Mouse (Mus musculus) forebrain, embryonic 10.5 days (tissue): ENCODE data around the gene Rassf7. TPM values are rescaled to one million over a fixed set of nuclear protein-coding genes. Genes with fewer than 3 reads are reported as not detected.

Experiments
- DNase-seq: peaks from one replicate; pipeline ENCODE4 v3.0.0-alpha.2; 2017; ENCODE audit warnings: low spot score; ENCODE audit errors: extremely low spot score
- H3K27ac ChIP-seq: fragments of 300-500 bp; sonication (generic); 2 replicates; pipeline ENCODE4 v1.5.1; 2016; ENCODE audit warnings: mild to moderate bottlenecking
- H3K27me3 ChIP-seq: fragments of 300-500 bp; sonication (generic); 2 replicates; pipeline ENCODE4 v1.6.1; 2016; ENCODE audit warnings: mild to moderate bottlenecking; ENCODE audit not compliant: poor library complexity, severe bottlenecking
- H3K36me3 ChIP-seq: fragments of 300-500 bp; sonication (generic); replicated peaks from 2 replicates; pipeline ENCODE4 v1.6.1; 2016; ENCODE audit warnings: mild to moderate bottlenecking, moderate library complexity
- H3K4me1 ChIP-seq: fragments of 300-500 bp; sonication (generic); 2 replicates; pipeline ENCODE4 v1.6.1; 2016
- H3K4me3 ChIP-seq: fragments of 300-500 bp; sonication (generic); 2 replicates; pipeline ENCODE4 v1.5.1; 2016; ENCODE audit warnings: mild to moderate bottlenecking, moderate library complexity
- H3K9me3 ChIP-seq: fragments of 300-500 bp; sonication (generic); 2 replicates; pipeline ENCODE4 v1.6.1; 2016; ENCODE audit warnings: mild to moderate bottlenecking, moderate library complexity
- WGBS: fragments of 180-500 bp; shearing (Covaris S2); methylation state at CpG from one replicate; pipeline ENCODE4 v1.1.7; 2016; 5-methylcytosine and 5-hydroxymethylcytosine counted together
- polyA plus RNA-seq: library from polyadenylated mRNA; unstranded; fragments of >200 nt; fragmentation: Nextera tagmentation; extraction: Ambion mirVana; gene quantifications from 2 replicates; pipeline ENCODE4 v1.2.1, GENCODE M21; 2016

The Rassf7 gene
- 50.8 and 53.8 TPM in 2 replicates for polyA plus RNA-seq

DNA sequence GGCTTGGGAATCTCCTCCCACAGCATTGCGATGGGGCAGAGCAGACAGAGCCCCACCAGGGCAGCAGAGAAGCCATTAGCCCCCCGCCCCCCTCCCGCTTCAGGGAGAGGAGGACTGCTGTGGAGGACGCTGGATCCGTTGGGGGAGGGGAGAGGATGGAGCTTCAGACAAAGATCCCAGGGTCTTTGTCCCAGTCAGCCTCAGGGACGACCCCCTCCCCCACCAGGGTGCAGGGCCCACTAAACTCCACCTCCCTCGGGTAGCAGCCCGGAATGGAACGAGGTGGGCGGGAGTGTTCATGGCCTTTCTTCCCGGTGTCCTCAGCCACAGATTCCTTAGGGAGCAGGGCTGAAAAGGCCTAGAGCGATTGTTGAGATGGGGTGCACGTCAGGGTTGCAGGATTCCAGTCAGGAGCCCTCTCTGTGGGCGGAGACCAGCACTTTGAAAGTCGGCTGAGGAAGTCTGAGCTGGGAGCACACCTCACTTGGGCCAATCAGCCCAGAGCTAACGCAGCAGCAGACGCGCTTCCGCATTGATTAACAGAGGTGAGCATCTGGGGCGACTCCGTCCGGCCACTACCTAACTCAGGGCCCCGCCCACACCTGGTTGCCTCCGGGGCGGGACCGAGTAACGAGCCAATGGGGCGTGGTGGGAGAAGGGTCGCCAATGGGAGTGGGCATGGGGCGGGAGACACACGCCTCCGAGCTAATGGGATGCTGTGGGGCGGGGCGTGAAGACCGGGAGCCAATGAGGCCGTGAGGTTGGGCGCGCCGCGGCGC, at the start of gene Rassf7:
Rassf7 (plus strand) TSS at position 760 of the 779 bp plus-strand sequence.
- WGBS, result under 1% methylated on average over 41 of the region's 41 CpGs
- Histone ChIP-seq H3K36me3 (peaks cover 34% of the 10 kb centered on the region), H3K27ac (peak within 1 kb of the TSS; percentile 90), H3K4me3 (peak within 1 kb of the TSS; percentile 84), H3K27me3 (no peaks in the 10 kb centered on the region), H3K4me1 (peaks cover 71% of the 10 kb centered on the region), H3K9me3 (no peaks in the 10 kb centered on the region)
- DNase-seq, result peak; percentile 96

- Histone ChIP-seq H3K4me3 (peak overlapping the region; percentile 54), H3K27me3 (0 out of 2 replicates have a peak, but pooled peaks cover 9% of the 10 kb centered on the region), H3K27ac (peak overlapping the region; percentile 77), H3K36me3 (peaks cover 31% of the 10 kb centered on the region), H3K9me3 (no peaks in the 10 kb centered on the region), H3K4me1 (peaks cover 37% of the 10 kb centered on the region)
- 20% methylated on average over 7 of the region's 7 CpGs for WGBS
- no peak for DNase-seq
These were observed 47.7 kb upstream of the Rassf7 start for GRCm38 (mm10) chr7:141167901-141168517.

- 1% methylated on average over 22 of the region's 22 CpGs for WGBS
- Histone ChIP-seq H3K27ac (peak overlapping the region; percentile 77), H3K4me1 (peaks cover 42% of the 10 kb centered on the region), H3K4me3 (peak overlapping the region; percentile 54), H3K9me3 (no peaks in the 10 kb centered on the region), H3K27me3 (0 out of 2 replicates have a peak, but pooled peaks cover 9% of the 10 kb centered on the region), H3K36me3 (peaks cover 26% of the 10 kb centered on the region)
- peak; percentile 43 for DNase-seq
These were observed 47.1 kb upstream of the Rassf7 start for GRCm38 (mm10) chr7:141168518-141168953.

DNA sequence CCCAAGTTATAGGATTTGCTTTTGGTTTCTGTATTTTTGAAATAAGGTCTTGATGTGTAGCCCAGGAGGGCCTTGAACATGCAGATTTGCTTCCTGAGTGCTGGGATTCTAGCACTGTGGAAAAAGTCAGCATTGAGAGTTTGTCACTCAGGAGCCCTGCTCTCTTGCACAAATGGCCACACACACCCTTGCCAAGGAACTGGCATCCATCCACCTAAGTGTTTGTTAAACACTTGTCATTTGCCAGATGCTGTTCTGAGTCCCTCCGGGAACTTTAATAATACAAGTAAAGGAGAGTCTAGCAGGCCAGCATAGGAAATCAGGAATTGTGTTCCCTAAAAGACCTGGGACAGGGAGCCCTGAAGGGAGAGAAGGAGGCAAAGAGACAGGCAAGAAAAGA, 46.4 kb upstream of the Rassf7 start:
- 98% methylated on average over 1 of the region's 1 CpGs for WGBS
- Histone ChIP-seq H3K4me3 (no peak overlapping the region), H3K27me3 (0 out of 2 replicates have a peak, but pooled peaks cover 9% of the 10 kb centered on the region), H3K4me1 (peaks cover 42% of the 10 kb centered on the region), H3K9me3 (no peaks in the 10 kb centered on the region), H3K27ac (no peak overlapping the region), H3K36me3 (peaks cover 18% of the 10 kb centered on the region)
- no peak for DNase-seq

GRCm38 (mm10) chr7:141169866-141170265, 45.8 kb upstream of the Rassf7 start:
- H3K27me3 ChIP-seq, result 0 out of 2 replicates have a peak, but pooled peaks cover 9% of the 10 kb centered on the region
- H3K27ac ChIP-seq, result no peak overlapping the region
- H3K4me3 ChIP-seq, result no peak overlapping the region
- peaks cover 12% of the 10 kb centered on the region for H3K36me3 ChIP-seq
- H3K9me3 ChIP-seq, result no peaks in the 10 kb centered on the region
- DNase-seq, result no peak
- peaks cover 42% of the 10 kb centered on the region for H3K4me1 ChIP-seq

GRCm38 (mm10) chr7:141172116-141173006, 43.3 kb upstream of the Rassf7 start, which contains the start of gene Rnh1:
Gene Rnh1 (minus strand): TSS chr7:141172857.
- DNase-seq, result peak; percentile 93
- 4% methylated on average over 55 of the region's 55 CpGs for whole genome bisulfite sequencing
- peaks cover 40% of the 10 kb centered on the region for H3K4me1 ChIP-seq

GRCm38 (mm10) chr7:141173323-141173850, 42.3 kb upstream of the Rassf7 start:
- Histone ChIP-seq H3K4me1 (peaks cover 30% of the 10 kb centered on the region), H3K36me3 (no peaks in the 10 kb centered on the region), H3K9me3 (no peaks in the 10 kb centered on the region), H3K27ac (peak overlapping the region; percentile 93), H3K4me3 (peak overlapping the region; percentile 59), H3K27me3 (peaks cover 9% of the 10 kb centered on the region)
- 90% methylated on average over 5 of the region's 5 CpGs for WGBS
- no peak for DNase-seq

More at GRCm38 (mm10) chr7:141172116-141173006, 43.3 kb upstream of the Rassf7 start, which contains the start of gene Rnh1:
- Histone ChIP-seq H3K36me3 (no peaks in the 10 kb centered on the region), H3K27me3 (peaks cover 9% of the 10 kb centered on the region), H3K4me3 (peak within 1 kb of the TSS; percentile 59), H3K9me3 (no peaks in the 10 kb centered on the region), H3K27ac (peak within 1 kb of the TSS; percentile 93)

DNA sequence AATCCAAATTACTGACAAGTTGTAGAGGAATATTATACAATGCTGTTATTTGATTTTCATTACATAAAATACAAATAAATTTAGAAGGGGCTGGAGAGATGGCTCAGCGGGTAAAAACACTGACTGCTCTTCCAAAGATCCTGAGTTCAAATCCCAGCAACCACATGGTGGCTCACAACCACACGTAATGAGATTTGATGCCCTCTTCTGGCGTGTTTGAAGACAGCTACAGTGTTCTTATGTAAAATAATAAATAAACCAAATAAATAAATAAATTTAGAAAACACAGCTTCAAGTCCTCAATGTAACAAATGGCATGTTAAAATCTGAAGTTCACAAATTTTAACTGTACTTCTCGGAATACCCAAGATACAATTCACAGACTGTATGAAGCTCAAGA, 40.6 kb upstream of the Rassf7 start:
- DNase-seq, result no peak
- Histone ChIP-seq H3K36me3 (no peaks in the 10 kb centered on the region), H3K4me1 (peaks cover 22% of the 10 kb centered on the region), H3K27ac (no peak overlapping the region), H3K9me3 (no peaks in the 10 kb centered on the region), H3K4me3 (no peak overlapping the region), H3K27me3 (no peaks in the 10 kb centered on the region; the same call in none of the 2 replicates)
- 82% methylated on average over 4 of the region's 4 CpGs for WGBS

- 3% methylated on average over 8 of the region's 8 CpGs for WGBS
- Histone ChIP-seq H3K27ac (no peak overlapping the region), H3K27me3 (no peaks in the 10 kb centered on the region; the same call in none of the 2 replicates), H3K9me3 (no peaks in the 10 kb centered on the region), H3K36me3 (no peaks in the 10 kb centered on the region), H3K4me1 (peaks cover 22% of the 10 kb centered on the region), H3K4me3 (peak overlapping the region; percentile 7; the same call in 1 of the 2 replicates)
- peak; percentile 88 for DNase-seq
These were observed 39.5 kb upstream of the Rassf7 start for GRCm38 (mm10) chr7:141176173-141176572.

- no peaks in the 10 kb centered on the region for H3K27me3 ChIP-seq
- WGBS, result 88% methylated on average over 3 of the region's 3 CpGs
- H3K9me3 ChIP-seq, result no peaks in the 10 kb centered on the region
- DNase-seq, result no peak
- peaks cover 41% of the 10 kb centered on the region for H3K36me3 ChIP-seq
- no peak overlapping the region for H3K4me3 ChIP-seq
- H3K27ac ChIP-seq, result no peak overlapping the region
- peaks cover 22% of the 10 kb centered on the region for H3K4me1 ChIP-seq
These were observed 27.5 kb upstream of the Rassf7 start for GRCm38 (mm10) chr7:141188194-141188593.

GRCm38 (mm10) chr7:141188733-141189132, 26.9 kb upstream of the Rassf7 start:
- Histone ChIP-seq H3K4me3 (no peak overlapping the region), H3K4me1 (peaks cover 26% of the 10 kb centered on the region)
- 92% methylated on average over 3 of the region's 3 CpGs for WGBS

GRCm38 (mm10) chr7:141190220-141190619, 25.4 kb upstream of the Rassf7 start:
- no peaks in the 10 kb centered on the region for H3K27me3 ChIP-seq
- H3K36me3 ChIP-seq, result peaks cover 41% of the 10 kb centered on the region
- 86% methylated on average over 3 of the region's 3 CpGs for WGBS
- DNase-seq, result no peak
- H3K9me3 ChIP-seq, result no peaks in the 10 kb centered on the region
- no peak overlapping the region for H3K27ac ChIP-seq
- H3K4me3 ChIP-seq, result no peak overlapping the region
- H3K4me1 ChIP-seq, result peaks cover 35% of the 10 kb centered on the region

More at GRCm38 (mm10) chr7:141188733-141189132, 26.9 kb upstream of the Rassf7 start:
- DNase-seq, result no peak
- no peak overlapping the region for H3K27ac ChIP-seq
- H3K9me3 ChIP-seq, result no peaks in the 10 kb centered on the region
- H3K27me3 ChIP-seq, result no peaks in the 10 kb centered on the region
- peaks cover 41% of the 10 kb centered on the region for H3K36me3 ChIP-seq
